Mouse (Mus musculus): ENCODE results near the gene Plxnc1.

- no peak for TF ChIP-seq CTCF (IDR thresholded peaks at IDR 0.05; ENCODE audit: low read depth, low read length)
- TF ChIP-seq POLR2A (IDR thresholded peaks at IDR 0.05; ENCODE audit: extremely low read depth, insufficient read depth, low read length), result no peak
These were observed 22.9 kb downstream of the Plxnc1 start for GRCm38 (mm10) chr10:94921751-94922150.

Data from liver, adult 2 months (tissue).